Mouse (Mus musculus) A20 (cell line): ENCODE results near the gene Gtpbp8.

Source experiments
- DNase-seq: peaks from one replicate; pipeline ENCODE4 v3.0.0-alpha.2; 2011; ENCODE audit warnings: low read depth, low spot score

The Gtpbp8 gene

DNA sequence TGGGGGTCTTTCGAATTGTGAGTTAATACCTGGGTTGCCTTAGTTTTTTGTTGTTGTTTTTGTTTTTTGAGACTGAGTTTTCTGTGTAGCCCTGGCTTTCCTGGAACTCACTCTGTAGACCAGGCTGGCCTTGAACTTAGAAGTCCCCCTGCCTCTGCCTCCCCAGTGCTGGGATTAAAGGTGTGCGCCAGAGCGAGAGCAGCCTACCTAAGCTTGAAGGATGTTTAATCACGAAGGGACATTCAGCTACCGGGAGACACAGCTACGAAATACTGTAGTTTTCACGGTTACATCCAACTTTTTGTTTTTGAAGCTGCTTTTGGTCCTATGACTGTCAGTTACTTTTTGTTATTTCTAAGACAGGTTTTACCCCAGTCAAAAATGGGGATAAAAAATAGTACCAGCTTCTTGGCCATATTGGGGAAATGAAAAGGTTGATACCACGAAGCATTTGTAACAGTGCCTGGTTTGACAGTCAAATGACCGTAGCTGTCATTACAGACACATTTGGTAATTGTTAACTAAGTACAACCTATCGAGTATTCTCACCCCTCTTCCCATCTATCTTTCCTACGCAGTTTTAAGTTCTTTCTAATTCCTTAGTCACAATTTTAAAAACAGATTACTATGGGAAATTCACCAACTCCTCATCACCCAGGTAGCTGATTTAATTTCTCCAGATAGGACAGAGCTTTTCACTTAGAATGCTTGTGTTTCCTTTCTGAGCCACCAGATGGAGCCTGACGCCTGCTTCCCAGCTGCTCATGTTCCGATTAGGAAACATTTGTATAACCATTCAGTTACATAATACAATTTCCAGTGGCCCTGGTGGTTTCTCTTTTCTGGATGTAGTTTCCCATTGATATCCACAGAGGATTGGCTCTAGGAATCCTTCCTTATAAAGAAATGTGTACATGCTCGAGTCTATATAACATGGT, 20.6 kb downstream of the Gtpbp8 start:
- peak; percentile 84 for DNase-seq

- no peak for DNase-seq
Observed at GRCm38 (mm10) chr16:44724847-44725246, 21.3 kb downstream of the Gtpbp8 start.

GRCm38 (mm10) chr16:44724083-44724787, 21.9 kb downstream of the Gtpbp8 start, which contains the start of gene Nepro:
Gene Nepro, plus strand, starts transcription at chr16:44724301.
- DNase-seq, result peak; percentile 97

- DNase-seq, result no peak
Observed at GRCm38 (mm10) chr16:44722666-44723065, 23.5 kb downstream of the Gtpbp8 start.

GRCm38 (mm10) chr16:44720518-44720917, 25.6 kb downstream of the Gtpbp8 start:
- peak; percentile 49 for DNase-seq

GRCm38 (mm10) chr16:44719349-44719748, 26.8 kb downstream of the Gtpbp8 start:
- no peak for DNase-seq

- no peak for DNase-seq
Observed at GRCm38 (mm10) chr16:44717838-44718237, 28.3 kb downstream of the Gtpbp8 start.

DNA sequence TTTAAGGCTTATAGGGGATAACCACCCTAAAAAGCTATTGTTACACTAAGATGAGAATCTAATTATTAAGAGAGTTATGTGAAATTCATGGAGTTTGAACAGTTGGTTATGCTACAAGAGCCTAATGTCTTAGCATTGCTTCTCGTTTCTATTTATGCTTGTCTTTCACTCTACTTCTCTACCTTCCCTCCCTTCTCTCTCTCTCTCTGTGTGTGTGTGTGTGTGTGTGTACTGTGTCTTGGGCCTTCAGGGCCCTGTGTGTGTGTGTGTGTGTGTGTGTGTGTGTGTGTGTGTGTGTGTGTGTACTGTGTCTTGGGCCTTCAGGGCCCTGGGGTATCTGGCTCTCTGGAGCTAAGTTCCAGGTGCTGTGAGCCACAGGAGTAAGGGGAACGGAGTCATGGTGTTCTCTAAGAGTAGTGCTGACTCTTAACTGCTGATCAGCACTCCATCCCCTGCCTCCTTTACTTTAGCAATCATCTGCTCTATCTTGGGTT, 29.0 kb downstream of the Gtpbp8 start:
- DNase-seq, result no peak

DNA sequence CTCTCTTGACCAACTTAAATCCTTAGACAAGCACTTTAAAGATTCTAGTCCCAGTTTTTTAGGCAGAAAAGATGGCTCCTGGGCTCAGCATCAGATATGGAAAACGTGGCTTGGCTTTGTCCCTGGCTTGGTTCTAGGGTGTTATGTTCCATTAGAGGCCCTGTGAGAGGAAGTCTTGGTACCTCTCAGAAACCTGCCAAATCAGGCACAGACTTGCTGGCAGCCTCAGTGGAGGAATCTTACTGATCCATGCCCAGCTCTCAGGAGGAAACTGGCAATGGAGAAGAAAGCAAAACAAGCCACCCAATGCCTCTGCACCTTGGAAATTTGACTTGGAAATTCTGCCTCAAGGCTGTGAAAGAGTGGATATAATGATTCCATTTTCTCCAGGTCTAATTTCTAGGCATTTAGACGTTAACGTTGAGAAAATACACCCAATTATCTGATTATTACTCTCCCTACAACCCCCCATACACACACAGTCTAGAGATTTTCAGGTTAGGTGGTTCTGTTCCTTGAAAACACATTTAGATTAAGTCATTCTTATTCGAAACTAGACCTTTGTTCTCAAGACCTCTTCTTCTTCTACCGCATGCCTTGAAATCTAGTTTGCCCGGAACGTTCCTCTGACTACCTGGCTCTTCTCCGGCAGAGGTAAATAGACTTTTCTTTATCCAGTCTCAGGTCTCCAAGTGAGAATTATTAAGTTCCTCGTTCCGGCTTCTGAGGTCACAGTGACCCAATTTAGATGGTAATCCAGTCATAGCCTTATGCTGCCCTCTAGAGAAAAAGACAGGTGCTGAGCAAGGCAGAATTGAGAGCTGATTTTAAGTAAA, 29.6 kb downstream of the Gtpbp8 start:
- DNase-seq, result peak; percentile 43

- DNase-seq, result no peak
Observed at GRCm38 (mm10) chr16:44703458-44703857, 42.7 kb downstream of the Gtpbp8 start.

DNA sequence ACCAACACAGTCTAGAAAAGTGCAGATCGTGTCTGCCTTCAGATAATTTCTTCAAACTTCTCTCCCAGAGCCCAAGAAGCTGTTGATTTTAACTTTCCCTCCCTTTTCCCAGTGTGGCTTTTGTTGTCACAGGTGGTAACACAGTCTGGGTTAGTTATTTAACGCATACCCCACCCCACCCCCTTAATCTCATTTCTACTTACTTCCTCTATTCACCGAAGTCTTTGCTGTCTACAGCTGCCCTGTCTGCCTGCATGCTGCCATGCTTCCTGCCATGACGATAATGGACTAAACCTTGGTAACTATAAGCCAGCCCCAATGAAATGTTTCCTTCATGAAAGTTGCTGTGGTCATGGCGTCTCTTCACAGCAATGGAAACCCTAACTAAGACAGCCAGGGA, 43.9 kb downstream of the Gtpbp8 start:
- DNase-seq, result peak; percentile 55

DNA sequence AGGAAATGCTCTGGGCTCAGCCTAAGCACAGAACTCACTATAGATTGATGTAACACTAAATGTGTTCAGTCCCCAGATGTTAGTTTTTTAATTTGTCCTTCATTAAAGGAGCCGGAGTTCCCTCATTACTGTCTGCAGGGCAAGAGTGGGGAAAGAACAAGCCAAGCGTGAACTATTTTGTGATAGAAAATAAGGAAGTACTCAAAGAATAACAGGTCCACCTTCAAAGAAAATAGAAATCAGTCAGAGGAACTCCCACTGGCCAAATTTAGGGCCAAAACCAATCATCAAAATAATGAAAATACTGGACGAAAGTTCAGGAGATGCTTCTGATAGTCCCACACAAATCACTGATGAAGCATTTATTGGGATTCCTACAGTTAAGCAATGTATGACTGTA, 45.0 kb downstream of the Gtpbp8 start:
- no peak for DNase-seq

- DNase-seq, result no peak
Observed at GRCm38 (mm10) chr16:44697473-44698205, 48.5 kb downstream of the Gtpbp8 start.

GRCm38 (mm10) chr16:44695859-44696620, 50.1 kb downstream of the Gtpbp8 start:
- no peak for DNase-seq

GRCm38 (mm10) chr16:44695214-44695858, 50.8 kb downstream of the Gtpbp8 start:
- no peak for DNase-seq

- DNase-seq, result peak; percentile 20
Observed at GRCm38 (mm10) chr16:44693695-44694094, 52.5 kb downstream of the Gtpbp8 start.

DNA sequence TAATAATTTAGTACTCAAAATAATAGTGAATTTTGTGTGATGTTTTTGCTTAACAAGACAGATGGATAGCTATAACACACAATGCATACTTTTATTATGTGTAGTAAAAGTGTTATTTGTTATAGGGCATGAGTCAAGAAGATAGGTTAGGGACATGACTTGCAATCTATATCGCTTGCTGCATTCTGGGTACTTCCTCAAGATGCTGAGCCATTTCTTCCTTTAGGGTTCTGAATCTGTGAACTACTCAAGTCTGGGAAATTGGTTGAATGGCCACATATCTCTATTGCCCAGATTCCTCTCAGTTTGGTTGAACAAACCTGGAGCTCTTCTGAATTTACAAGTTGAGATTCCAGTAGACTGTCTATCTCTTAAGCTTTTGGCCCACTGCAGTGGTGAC, 53.6 kb downstream of the Gtpbp8 start:
- DNase-seq, result no peak

GRCm38 (mm10) chr16:44691561-44692141, 54.5 kb downstream of the Gtpbp8 start:
- DNase-seq, result no peak

GRCm38 (mm10) chr16:44691066-44691465, 55.1 kb downstream of the Gtpbp8 start:
- no peak for DNase-seq
